Mouse (Mus musculus) forebrain, embryonic 11.5 days (tissue): ENCODE data around the gene Daam1. TPM values are rescaled to one million over a fixed set of nuclear protein-coding genes. Genes with fewer than 3 reads are reported as not detected.
"Not testable (repeated sequence)": the region's sequence is repeated elsewhere in the genome, so short reads cannot be mapped to it uniquely, and the experiment has no call there.

Experiments used
- ATAC-seq: fragments of 200-750 bp; cut with Nextera tagmentation; replicated peaks from 2 replicates; pipeline ENCODE4 v1.8.0; 2017; ENCODE audit warnings: moderate TSS enrichment; ENCODE audit not compliant: low FRiP score
- DNase-seq: peaks from one replicate; pipeline ENCODE4 v3.0.0-alpha.2; 2017; ENCODE audit warnings: low spot score
- H3K27ac ChIP-seq: fragments of 300-500 bp; sonication (generic); 2 replicates; pipeline ENCODE4 v1.5.1; 2014; ENCODE audit warnings: low read depth, low read length
- H3K27me3 ChIP-seq: fragments of 300-500 bp; sonication (generic); 2 replicates; pipeline ENCODE4 v1.6.1; 2014; ENCODE audit warnings: mild to moderate bottlenecking, low read length, mixed read lengths; ENCODE audit not compliant: control insufficient read depth, insufficient read depth
- H3K36me3 ChIP-seq: fragments of 300-500 bp; sonication (generic); 2 replicates; pipeline ENCODE4 v1.6.1; 2014; ENCODE audit warnings: mild to moderate bottlenecking, low read length, moderate library complexity, mixed read lengths; ENCODE audit not compliant: control insufficient read depth, insufficient read depth
- H3K4me1 ChIP-seq: fragments of 300-500 bp; sonication (generic); replicated peaks from 2 replicates; pipeline ENCODE4 v1.6.1; 2014; ENCODE audit warnings: low read length, mixed read lengths; ENCODE audit not compliant: control insufficient read depth, insufficient read depth
- H3K4me2 ChIP-seq: fragments of 300-500 bp; sonication (generic); 2 replicates; pipeline ENCODE4 v1.6.1; 2014; ENCODE audit warnings: low read depth, mild to moderate bottlenecking, low read length, moderate library complexity, mixed read lengths; ENCODE audit not compliant: severe bottlenecking
- H3K4me3 ChIP-seq: fragments of 300-500 bp; sonication (generic); 2 replicates; pipeline ENCODE4 v1.5.1; 2014; ENCODE audit warnings: low read depth, low read length
- H3K9ac ChIP-seq: fragments of 300-500 bp; sonication (generic); 2 replicates; pipeline ENCODE4 v1.6.1; 2014; ENCODE audit warnings: low read length
- H3K9me3 ChIP-seq: fragments of 300-500 bp; sonication (generic); 2 replicates; pipeline ENCODE4 v1.6.1; 2016; ENCODE audit warnings: low read length, mixed read lengths; ENCODE audit not compliant: control insufficient read depth
- WGBS: fragments of 180-500 bp; shearing (Covaris S2); extraction: QIAGEN DNeasy Blood & Tissue Kit; methylation state at CpG from one replicate; pipeline ENCODE4 v1.1.7; 2014; 5-methylcytosine and 5-hydroxymethylcytosine counted together
- polyA plus RNA-seq: library from polyadenylated mRNA; unstranded; fragments of >200 nt; fragmentation: Nextera tagmentation; extraction: Ambion mirVana; gene quantifications from 2 replicates; pipeline ENCODE4 v1.2.1, GENCODE M21; 2014

The Daam1 gene
- polyA plus RNA-seq, 1 experiment from 2014 or later: 16.8 TPM

- DNase-seq (no peak), ATAC-seq (no peak)
- H3K4me1 ChIP-seq: peaks cover 12% of the 10 kb centered on the region; the same call in 1 of the 2 replicates
These were observed 6.7 kb downstream of the Daam1 start for GRCm38 (mm10) chr12:71837576-71837975.

GRCm38 (mm10) chr12:71838230-71838629 lies 7.4 kb downstream of the Daam1 start:
- Histone ChIP-seq H3K9me3 (no peaks in the 10 kb centered on the region), H3K27me3 (no peaks in the 10 kb centered on the region), H3K4me3 (no peak overlapping the region), H3K4me2 (no peak overlapping the region), H3K9ac (no peak overlapping the region), H3K27ac (no peak overlapping the region), H3K36me3 (no peaks in the 10 kb centered on the region), H3K4me1 (peaks cover 10% of the 10 kb centered on the region; the same call in 1 of the 2 replicates)
- DNase-seq (no peak), ATAC-seq (no peak)
- 92% methylated on average over 2 of the region's 2 CpGs for WGBS

More at GRCm38 (mm10) chr12:71837576-71837975, 6.7 kb downstream of the Daam1 start:
- no peak overlapping the region for H3K4me3 ChIP-seq
- H3K9me3 ChIP-seq: no peaks in the 10 kb centered on the region
- H3K36me3 ChIP-seq: no peaks in the 10 kb centered on the region
- no peak overlapping the region for H3K9ac ChIP-seq
- H3K27me3 ChIP-seq: no peaks in the 10 kb centered on the region
- no peak overlapping the region for H3K27ac ChIP-seq
- no peak overlapping the region for H3K4me2 ChIP-seq
- 89% methylated on average over 5 of the region's 5 CpGs for WGBS

GRCm38 (mm10) chr12:71839653-71840052 lies 8.8 kb downstream of the Daam1 start:
- Histone ChIP-seq H3K4me1 (peaks cover 10% of the 10 kb centered on the region; the same call in 1 of the 2 replicates), H3K4me3 (no peak overlapping the region), H3K36me3 (no peaks in the 10 kb centered on the region), H3K9me3 (no peaks in the 10 kb centered on the region), H3K9ac (no peak overlapping the region), H3K27ac (no peak overlapping the region), H3K27me3 (no peaks in the 10 kb centered on the region), H3K4me2 (no peak overlapping the region)
- DNase-seq (no peak), ATAC-seq (no peak)
- 75% methylated on average over 3 of the region's 3 CpGs for WGBS

GRCm38 (mm10) chr12:71840430-71841186 lies 9.7 kb downstream of the Daam1 start:
- ATAC-seq (no peak), DNase-seq (no peak)
- Histone ChIP-seq H3K27me3 (no peaks in the 10 kb centered on the region), H3K4me2 (no peak overlapping the region), H3K4me1 (peaks cover 10% of the 10 kb centered on the region; the same call in 1 of the 2 replicates), H3K4me3 (no peak overlapping the region), H3K27ac (no peak overlapping the region), H3K36me3 (no peaks in the 10 kb centered on the region), H3K9ac (no peak overlapping the region), H3K9me3 (no peaks in the 10 kb centered on the region)
- 12% methylated on average over 6 of the region's 6 CpGs for WGBS

GRCm38 (mm10) chr12:71842006-71842405 lies 11.1 kb downstream of the Daam1 start:
- H3K27me3 ChIP-seq: no peaks in the 10 kb centered on the region
- no peaks in the 10 kb centered on the region for H3K36me3 ChIP-seq
- H3K4me1 ChIP-seq: peaks cover 10% of the 10 kb centered on the region; the same call in 1 of the 2 replicates
- no peak overlapping the region for H3K27ac ChIP-seq
- no peak overlapping the region for H3K9ac ChIP-seq
- WGBS: 70% methylated on average over 3 of the region's 3 CpGs
- H3K4me3 ChIP-seq: no peak overlapping the region
- no peak overlapping the region for H3K4me2 ChIP-seq
- no peaks in the 10 kb centered on the region for H3K9me3 ChIP-seq
- ATAC-seq (no peak), DNase-seq (no peak)

- H3K27me3 ChIP-seq: no peaks in the 10 kb centered on the region
- peaks cover 10% of the 10 kb centered on the region; the same call in 1 of the 2 replicates for H3K4me1 ChIP-seq
- H3K9me3 ChIP-seq: no peaks in the 10 kb centered on the region
- no peak for ATAC-seq
- no peak overlapping the region for H3K27ac ChIP-seq
- WGBS: 96% methylated on average over 2 of the region's 2 CpGs
- no peaks in the 10 kb centered on the region for H3K36me3 ChIP-seq
- H3K9ac ChIP-seq: no peak overlapping the region
- no peak overlapping the region for H3K4me2 ChIP-seq
- H3K4me3 ChIP-seq: no peak overlapping the region
- no peak for DNase-seq
These were observed 11.7 kb downstream of the Daam1 start for GRCm38 (mm10) chr12:71842588-71842987.

- peaks cover 3% of the 10 kb centered on the region; the same call in 1 of the 2 replicates for H3K4me1 ChIP-seq
- no peak overlapping the region for H3K4me3 ChIP-seq
- H3K27ac ChIP-seq: no peak overlapping the region
- no peak overlapping the region for H3K4me2 ChIP-seq
- no peak overlapping the region for H3K9ac ChIP-seq
- DNase-seq (no peak), ATAC-seq (no peak)
- no peaks in the 10 kb centered on the region for H3K36me3 ChIP-seq
- WGBS: 82% methylated on average over 5 of the region's 5 CpGs
- H3K27me3 ChIP-seq: no peaks in the 10 kb centered on the region
- no peaks in the 10 kb centered on the region for H3K9me3 ChIP-seq
These were observed 14.6 kb downstream of the Daam1 start for GRCm38 (mm10) chr12:71845486-71845885.

GRCm38 (mm10) chr12:71846416-71846815 lies 15.5 kb downstream of the Daam1 start:
- H3K27ac ChIP-seq, ATAC-seq, DNase-seq, H3K27me3 ChIP-seq, H3K9ac ChIP-seq, H3K4me3 ChIP-seq, H3K36me3 ChIP-seq, H3K4me1 ChIP-seq, H3K4me2 ChIP-seq, H3K9me3 ChIP-seq: not testable (repeated sequence)
- 91% methylated on average over 4 of the region's 4 CpGs for WGBS

GRCm38 (mm10) chr12:71847024-71847423 lies 16.1 kb downstream of the Daam1 start:
- H3K27ac ChIP-seq, H3K4me3 ChIP-seq, H3K36me3 ChIP-seq, ATAC-seq, H3K27me3 ChIP-seq, H3K4me1 ChIP-seq, DNase-seq, H3K9me3 ChIP-seq, H3K4me2 ChIP-seq, H3K9ac ChIP-seq: not testable (repeated sequence)
- 88% methylated on average over 6 of the region's 6 CpGs for WGBS
